Mouse (Mus musculus): ENCODE measurements around the gene 3110082J24Rik. TPM values are rescaled to one million over a fixed set of nuclear protein-coding genes. Genes with fewer than 3 reads are reported as not detected.

Gene 3110082J24Rik
- polyA plus RNA-seq, 1 experiment from 2014 or later = not detected

GRCm38 (mm10) chr5:30152007-30152406 is 46.1 kb upstream of the 3110082J24Rik start:
- peaks cover 5% of the 10 kb centered on the region; the same call in 1 of the 2 replicates for H3K4me1 ChIP-seq (ENCODE audit: insufficient read depth, low read depth, low read length)
- DNase-seq (ENCODE audit: low spot score) (no peak), ATAC-seq (no peak)
- no peaks in the 10 kb centered on the region for H3K27me3 ChIP-seq (replicated peaks; ENCODE audit: insufficient read depth, low read length)
- no peak overlapping the region for H3K9ac ChIP-seq (replicated peaks; ENCODE audit: low read depth)
- 64% methylated on average over 4 of the region's 4 CpGs for WGBS
- TF ChIP-seq CTCF (IDR thresholded peaks at IDR 0.05) = no peak
- no peak for TF ChIP-seq EP300 (IDR thresholded peaks at IDR 0.05)
- H3K36me3 ChIP-seq (ENCODE audit: insufficient read depth, low read length) = no peaks in the 10 kb centered on the region
- no peak overlapping the region for H3K27ac ChIP-seq (ENCODE audit: low read length)
- no peaks in the 10 kb centered on the region for H3K9me3 ChIP-seq (ENCODE audit: low read length)
- no peak overlapping the region for H3K4me2 ChIP-seq (replicated peaks; ENCODE audit: low read depth, low read length)
- H3K4me3 ChIP-seq (ENCODE audit: low read depth, low read length) = no peak overlapping the region

DNA sequence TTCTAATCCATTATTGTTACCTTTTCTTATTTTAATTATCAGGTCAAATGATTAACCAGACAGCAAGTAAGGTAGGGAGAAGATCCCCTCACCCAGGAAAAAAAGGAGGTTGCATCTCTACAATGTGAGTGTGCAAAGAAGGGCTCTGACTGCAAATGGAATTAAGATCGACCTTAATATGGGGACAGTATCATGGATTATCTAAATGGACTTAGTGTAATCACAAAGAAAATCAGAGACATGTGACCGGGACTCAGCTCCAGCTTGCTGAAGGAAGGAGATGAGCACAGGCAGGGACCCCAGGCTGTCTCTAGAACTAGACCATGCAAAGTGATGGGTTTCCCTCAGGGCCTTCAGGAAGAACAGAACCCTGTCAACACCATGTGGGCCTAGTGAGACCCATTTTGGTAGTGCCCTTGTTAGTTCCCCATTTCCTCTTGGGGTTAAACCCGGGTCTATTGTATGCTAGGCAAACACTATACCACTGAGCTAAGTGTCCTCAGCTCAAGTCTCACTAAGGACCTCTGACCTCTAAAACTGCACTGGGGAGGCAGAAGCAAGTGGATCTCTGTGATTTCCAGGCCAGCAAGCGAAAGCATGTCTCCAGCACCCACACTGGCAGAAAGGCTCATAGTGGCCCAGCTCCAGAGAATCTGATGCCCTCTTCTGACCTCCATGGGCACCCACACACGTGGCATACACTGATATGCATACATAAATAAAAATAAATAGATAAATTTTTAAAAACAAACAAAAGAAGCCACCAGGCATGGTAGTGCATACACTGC is 42.4 kb upstream of the 3110082J24Rik start:
- 80% methylated on average over 5 of the region's 5 CpGs for WGBS
- Histone ChIP-seq H3K9ac (replicated peaks; ENCODE audit: low read depth) (no peak overlapping the region), H3K9me3 (ENCODE audit: low read length) (no peaks in the 10 kb centered on the region), H3K4me1 (ENCODE audit: insufficient read depth, low read depth, low read length) (0 out of 2 replicates have a peak, but pooled peaks cover 3% of the 10 kb centered on the region), H3K36me3 (ENCODE audit: insufficient read depth, low read length) (peaks cover 13% of the 10 kb centered on the region; the same call in 1 of the 2 replicates), H3K27ac (ENCODE audit: low read length) (no peak overlapping the region), H3K4me3 (ENCODE audit: low read depth, low read length) (no peak overlapping the region), H3K27me3 (replicated peaks; ENCODE audit: insufficient read depth, low read length) (no peaks in the 10 kb centered on the region), H3K4me2 (replicated peaks; ENCODE audit: low read depth, low read length) (no peak overlapping the region)
- TF ChIP-seq EP300 (IDR thresholded peaks at IDR 0.05) = no peak
- no peak for TF ChIP-seq CTCF (IDR thresholded peaks at IDR 0.05)
- ATAC-seq (no peak), DNase-seq (ENCODE audit: low spot score) (no peak)

- WGBS = 86% methylated on average over 6 of the region's 6 CpGs
- DNase-seq (ENCODE audit: low spot score) (no peak), ATAC-seq (no peak)
- peaks cover 13% of the 10 kb centered on the region; the same call in 1 of the 2 replicates for H3K36me3 ChIP-seq (ENCODE audit: insufficient read depth, low read length)
- H3K27me3 ChIP-seq (replicated peaks; ENCODE audit: insufficient read depth, low read length) = no peaks in the 10 kb centered on the region
- H3K27ac ChIP-seq (ENCODE audit: low read length) = no peak overlapping the region
- H3K4me1 ChIP-seq (ENCODE audit: insufficient read depth, low read depth, low read length) = 0 out of 2 replicates have a peak, but pooled peaks cover 1% of the 10 kb centered on the region
- no peak overlapping the region for H3K4me3 ChIP-seq (ENCODE audit: low read depth, low read length)
- H3K4me2 ChIP-seq (replicated peaks; ENCODE audit: low read depth, low read length) = no peak overlapping the region
- H3K9me3 ChIP-seq (ENCODE audit: low read length) = no peaks in the 10 kb centered on the region
- no peak overlapping the region for H3K9ac ChIP-seq (replicated peaks; ENCODE audit: low read depth)
- TF ChIP-seq EP300 (IDR thresholded peaks at IDR 0.05) (no peak), CTCF (IDR thresholded peaks at IDR 0.05) (no peak)
These were observed 40.6 kb upstream of the 3110082J24Rik start for GRCm38 (mm10) chr5:30146526-30146925.

DNA sequence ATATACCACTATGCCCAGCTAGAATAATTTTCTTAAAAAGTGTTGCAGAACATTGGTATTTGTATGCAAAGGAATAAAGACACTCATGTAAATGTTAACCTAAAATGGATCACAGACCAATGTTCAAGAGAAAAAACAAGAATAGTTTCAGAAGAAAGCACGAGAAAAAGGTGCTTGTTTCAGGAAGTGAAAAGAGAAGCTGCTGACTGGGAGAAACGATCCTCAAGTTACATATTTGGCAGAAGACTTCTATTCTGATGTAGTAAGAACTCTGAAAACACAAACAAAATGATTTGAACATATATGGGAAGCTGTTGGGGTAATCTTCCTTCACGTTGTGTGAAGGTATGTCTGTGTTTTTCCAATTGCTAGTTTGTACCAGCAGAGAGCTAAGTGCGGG is 32.3 kb upstream of the 3110082J24Rik start:
- Histone ChIP-seq H3K4me3 (ENCODE audit: low read depth, low read length) (no peak overlapping the region), H3K27me3 (replicated peaks; ENCODE audit: insufficient read depth, low read length) (no peaks in the 10 kb centered on the region), H3K4me2 (replicated peaks; ENCODE audit: low read depth, low read length) (no peak overlapping the region), H3K36me3 (ENCODE audit: insufficient read depth, low read length) (peaks cover 26% of the 10 kb centered on the region), H3K9ac (replicated peaks; ENCODE audit: low read depth) (no peak overlapping the region), H3K4me1 (ENCODE audit: insufficient read depth, low read depth, low read length) (no peaks in the 10 kb centered on the region), H3K27ac (ENCODE audit: low read length) (no peak overlapping the region), H3K9me3 (ENCODE audit: low read length) (no peaks in the 10 kb centered on the region)
- WGBS = 91% methylated on average over 4 of the region's 4 CpGs
- ATAC-seq (no peak), DNase-seq (ENCODE audit: low spot score) (no peak)
- TF ChIP-seq EP300 (IDR thresholded peaks at IDR 0.05) (no peak), CTCF (IDR thresholded peaks at IDR 0.05) (no peak)

GRCm38 (mm10) chr5:30137271-30137670 is 31.4 kb upstream of the 3110082J24Rik start:
- no peak for TF ChIP-seq EP300 (IDR thresholded peaks at IDR 0.05)
- TF ChIP-seq CTCF (IDR thresholded peaks at IDR 0.05) = no peak
- no peak overlapping the region for H3K4me2 ChIP-seq (replicated peaks; ENCODE audit: low read depth, low read length)
- H3K27ac ChIP-seq (ENCODE audit: low read length) = no peak overlapping the region
- H3K27me3 ChIP-seq (replicated peaks; ENCODE audit: insufficient read depth, low read length) = no peaks in the 10 kb centered on the region
- no peaks in the 10 kb centered on the region for H3K9me3 ChIP-seq (ENCODE audit: low read length)
- ATAC-seq (no peak), DNase-seq (ENCODE audit: low spot score) (no peak)
- no peak overlapping the region for H3K4me3 ChIP-seq (ENCODE audit: low read depth, low read length)
- H3K36me3 ChIP-seq (ENCODE audit: insufficient read depth, low read length) = peaks cover 31% of the 10 kb centered on the region
- no peak overlapping the region for H3K9ac ChIP-seq (replicated peaks; ENCODE audit: low read depth)
- 92% methylated on average over 9 of the region's 9 CpGs for WGBS
- no peaks in the 10 kb centered on the region for H3K4me1 ChIP-seq (ENCODE audit: insufficient read depth, low read depth, low read length)

DNA sequence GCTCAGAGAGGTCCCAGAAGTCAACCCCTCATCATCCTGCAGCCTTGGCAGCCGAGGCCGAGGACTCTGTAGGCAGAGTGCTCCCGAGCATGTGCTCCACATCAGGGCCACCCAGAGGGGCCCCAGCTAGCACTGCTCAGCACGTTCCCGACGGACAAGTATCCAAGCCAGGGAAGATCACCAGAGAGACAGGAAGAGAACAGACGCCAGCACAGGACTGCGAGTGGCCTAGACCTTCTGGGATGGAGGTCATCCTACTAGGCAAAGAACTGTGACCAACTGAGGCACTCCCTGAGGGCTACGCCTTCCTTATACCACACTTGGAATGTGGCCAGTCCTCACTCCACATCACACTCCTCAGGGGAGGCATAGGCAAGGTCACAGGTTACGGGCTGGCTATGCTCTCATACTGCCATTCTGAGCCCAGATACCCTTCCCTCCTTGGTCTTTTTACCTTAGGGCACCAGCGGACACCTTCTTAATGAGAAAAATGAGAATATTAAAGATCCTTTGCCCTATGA is 29.9 kb upstream of the 3110082J24Rik start:
- Histone ChIP-seq H3K9ac (replicated peaks; ENCODE audit: low read depth) (no peak overlapping the region), H3K4me1 (ENCODE audit: insufficient read depth, low read depth, low read length) (no peaks in the 10 kb centered on the region), H3K27me3 (replicated peaks; ENCODE audit: insufficient read depth, low read length) (no peaks in the 10 kb centered on the region), H3K27ac (ENCODE audit: low read length) (no peak overlapping the region), H3K36me3 (ENCODE audit: insufficient read depth, low read length) (peaks cover 39% of the 10 kb centered on the region), H3K9me3 (ENCODE audit: low read length) (no peaks in the 10 kb centered on the region), H3K4me3 (ENCODE audit: low read depth, low read length) (no peak overlapping the region), H3K4me2 (replicated peaks; ENCODE audit: low read depth, low read length) (no peak overlapping the region)
- ATAC-seq (no peak), DNase-seq (ENCODE audit: low spot score) (no peak)
- WGBS = 85% methylated on average over 11 of the region's 11 CpGs
- no peak for TF ChIP-seq CTCF (IDR thresholded peaks at IDR 0.05)
- no peak for TF ChIP-seq EP300 (IDR thresholded peaks at IDR 0.05)

Measured in lung, postnatal 0 days (tissue).